Mouse (Mus musculus) forebrain, embryonic 15.5 days (tissue): Measurements from ENCODE around the gene Cdc14b. TPM values are rescaled to one million over a fixed set of nuclear protein-coding genes. Genes with fewer than 3 reads are reported as not detected.
"Not testable (repeated sequence)": the region's sequence is repeated elsewhere in the genome, so short reads cannot be mapped to it uniquely, and the experiment has no call there.

Experiments used
- ATAC-seq: fragments of 200-750 bp; cut with Nextera tagmentation; replicated peaks from 2 replicates; pipeline ENCODE4 v1.8.0; 2017; ENCODE audit warnings: mild to moderate bottlenecking, moderate TSS enrichment, moderate library complexity
- H3K27ac ChIP-seq: fragments of 300-500 bp; sonication (generic); replicated peaks from 2 replicates; pipeline ENCODE4 v1.5.1; 2015; ENCODE audit warnings: mild to moderate bottlenecking, inconsistent platforms
- H3K27me3 ChIP-seq: fragments of 300-500 bp; sonication (generic); 2 replicates; pipeline ENCODE4 v1.6.1; 2015; ENCODE audit warnings: inconsistent platforms
- H3K36me3 ChIP-seq: fragments of 300-500 bp; sonication (generic); 2 replicates; pipeline ENCODE4 v1.6.1; 2015; ENCODE audit warnings: mild to moderate bottlenecking, inconsistent platforms
- H3K4me1 ChIP-seq: fragments of 300-500 bp; sonication (generic); 2 replicates; pipeline ENCODE4 v1.6.1; 2015; ENCODE audit warnings: inconsistent platforms
- H3K4me2 ChIP-seq: fragments of 300-500 bp; sonication (generic); replicated peaks from 2 replicates; pipeline ENCODE4 v1.6.1; 2015; ENCODE audit warnings: mild to moderate bottlenecking, inconsistent platforms
- H3K4me3 ChIP-seq: fragments of 300-500 bp; sonication (generic); 2 replicates; pipeline ENCODE4 v1.5.1; 2015; ENCODE audit warnings: mild to moderate bottlenecking, inconsistent platforms
- H3K9ac ChIP-seq: fragments of 300-500 bp; sonication (generic); replicated peaks from 2 replicates; pipeline ENCODE4 v1.6.1; 2015; ENCODE audit warnings: mild to moderate bottlenecking, inconsistent platforms
- H3K9me3 ChIP-seq: fragments of 300-500 bp; sonication (generic); 2 replicates; pipeline ENCODE4 v1.6.1; 2016; ENCODE audit warnings: inconsistent platforms
- whole genome bisulfite sequencing: fragments of 180-500 bp; shearing (Covaris S2); methylation state at CpG from one replicate; pipeline ENCODE4 v1.1.7; 2015; ENCODE audit warnings: mixed read lengths; 5-methylcytosine and 5-hydroxymethylcytosine counted together
- polyA plus RNA-seq: library from polyadenylated mRNA; unstranded; fragments of >200 nt; fragmentation: Nextera tagmentation; extraction: Ambion mirVana; gene quantifications from 2 replicates; pipeline ENCODE4 v1.2.1, GENCODE M21; 2015

Gene Cdc14b
- polyA plus RNA-seq, 1 experiment from 2014 or later = 3.0 TPM

- WGBS = 87% methylated on average over 4 of the region's 4 CpGs
- Histone ChIP-seq H3K4me1 (no peaks in the 10 kb centered on the region), H3K9me3 (no peaks in the 10 kb centered on the region), H3K27me3 (peaks cover 3% of the 10 kb centered on the region; the same call in 1 of the 2 replicates), H3K36me3 (no peaks in the 10 kb centered on the region), H3K27ac (no peak overlapping the region), H3K9ac (no peak overlapping the region), H3K4me2 (no peak overlapping the region), H3K4me3 (no peak overlapping the region)
- no peak for ATAC-seq
Observed at GRCm38 (mm10) chr13:64268384-64268783, 6.7 kb downstream of the Cdc14b start.

- H3K27ac ChIP-seq = no peak overlapping the region
- no peaks in the 10 kb centered on the region for H3K27me3 ChIP-seq
- no peaks in the 10 kb centered on the region for H3K4me1 ChIP-seq
- H3K4me3 ChIP-seq = no peak overlapping the region
- no peaks in the 10 kb centered on the region for H3K9me3 ChIP-seq
- no peak overlapping the region for H3K4me2 ChIP-seq
- 37% methylated on average over 9 of the region's 9 CpGs for WGBS
- no peak overlapping the region for H3K9ac ChIP-seq
- peak; percentile 35; the same call in 1 of the 2 replicates for ATAC-seq
- H3K36me3 ChIP-seq = no peaks in the 10 kb centered on the region
Observed at GRCm38 (mm10) chr13:64267151-64267550, 7.9 kb downstream of the Cdc14b start.

- no peaks in the 10 kb centered on the region for H3K4me1 ChIP-seq
- no peak for ATAC-seq
- no peak overlapping the region for H3K4me2 ChIP-seq
- H3K27ac ChIP-seq = no peak overlapping the region
- no peaks in the 10 kb centered on the region for H3K9me3 ChIP-seq
- no peaks in the 10 kb centered on the region for H3K36me3 ChIP-seq
- no peaks in the 10 kb centered on the region for H3K27me3 ChIP-seq
- H3K9ac ChIP-seq = no peak overlapping the region
- no peak overlapping the region for H3K4me3 ChIP-seq
- 95% methylated on average over 6 of the region's 6 CpGs for WGBS
Observed at GRCm38 (mm10) chr13:64264586-64264985, 10.5 kb downstream of the Cdc14b start.

GRCm38 (mm10) chr13:64259903-64260302 is 15.2 kb downstream of the Cdc14b start:
- H3K27me3 ChIP-seq = no peaks in the 10 kb centered on the region
- no peak overlapping the region for H3K4me2 ChIP-seq
- no peak overlapping the region for H3K27ac ChIP-seq
- no peak overlapping the region for H3K4me3 ChIP-seq
- no peak for ATAC-seq
- H3K9me3 ChIP-seq = no peaks in the 10 kb centered on the region
- 86% methylated on average over 7 of the region's 7 CpGs for WGBS
- no peaks in the 10 kb centered on the region for H3K4me1 ChIP-seq
- H3K36me3 ChIP-seq = no peaks in the 10 kb centered on the region
- no peak overlapping the region for H3K9ac ChIP-seq

- H3K4me3 ChIP-seq = no peak overlapping the region
- no peak for ATAC-seq
- H3K27ac ChIP-seq = no peak overlapping the region
- no peaks in the 10 kb centered on the region for H3K9me3 ChIP-seq
- no peak overlapping the region for H3K4me2 ChIP-seq
- no peaks in the 10 kb centered on the region for H3K36me3 ChIP-seq
- 51% methylated on average over 4 of the region's 4 CpGs for WGBS
- H3K4me1 ChIP-seq = no peaks in the 10 kb centered on the region
- H3K27me3 ChIP-seq = no peaks in the 10 kb centered on the region
- no peak overlapping the region for H3K9ac ChIP-seq
Observed at GRCm38 (mm10) chr13:64258516-64258821, 16.6 kb downstream of the Cdc14b start.

- Histone ChIP-seq H3K27me3 (no peaks in the 10 kb centered on the region), H3K9me3 (no peaks in the 10 kb centered on the region), H3K4me1 (no peaks in the 10 kb centered on the region), H3K9ac (no peak overlapping the region), H3K4me2 (no peak overlapping the region), H3K27ac (no peak overlapping the region), H3K4me3 (no peak overlapping the region), H3K36me3 (no peaks in the 10 kb centered on the region)
- WGBS = 7% methylated on average over 5 of the region's 5 CpGs
- ATAC-seq = no peak
Observed at GRCm38 (mm10) chr13:64257814-64258515, 17.1 kb downstream of the Cdc14b start.

- no peaks in the 10 kb centered on the region for H3K9me3 ChIP-seq
- H3K36me3 ChIP-seq = no peaks in the 10 kb centered on the region
- no peaks in the 10 kb centered on the region for H3K27me3 ChIP-seq
- ATAC-seq = no peak
- no peak overlapping the region for H3K4me2 ChIP-seq
- no peak overlapping the region for H3K9ac ChIP-seq
- H3K4me3 ChIP-seq = no peak overlapping the region
- H3K27ac ChIP-seq = no peak overlapping the region
- WGBS = 75% methylated on average over 12 of the region's 12 CpGs
- H3K4me1 ChIP-seq = no peaks in the 10 kb centered on the region
Observed at GRCm38 (mm10) chr13:64257010-64257813, 17.9 kb downstream of the Cdc14b start.

- H3K4me2 ChIP-seq, H3K9me3 ChIP-seq, H3K27me3 ChIP-seq, H3K27ac ChIP-seq, H3K4me3 ChIP-seq, H3K36me3 ChIP-seq, ATAC-seq, H3K9ac ChIP-seq, H3K4me1 ChIP-seq: not testable (repeated sequence)
- WGBS = 86% methylated on average over 11 of the region's 11 CpGs
Observed at GRCm38 (mm10) chr13:64254185-64254584, 20.9 kb downstream of the Cdc14b start.

- Histone ChIP-seq H3K4me3 (no peak overlapping the region), H3K27me3 (no peaks in the 10 kb centered on the region), H3K36me3 (no peaks in the 10 kb centered on the region), H3K27ac (no peak overlapping the region), H3K9me3 (no peaks in the 10 kb centered on the region), H3K9ac (no peak overlapping the region), H3K4me1 (peaks cover 2% of the 10 kb centered on the region), H3K4me2 (no peak overlapping the region)
- ATAC-seq = no peak
Observed at GRCm38 (mm10) chr13:64253697-64254096, 21.4 kb downstream of the Cdc14b start.

GRCm38 (mm10) chr13:64252147-64252546 is 22.9 kb downstream of the Cdc14b start:
- Histone ChIP-seq H3K9ac (no peak overlapping the region), H3K27me3 (no peaks in the 10 kb centered on the region), H3K27ac (no peak overlapping the region), H3K4me2 (no peak overlapping the region), H3K9me3 (no peaks in the 10 kb centered on the region), H3K4me1 (peaks cover 7% of the 10 kb centered on the region), H3K36me3 (no peaks in the 10 kb centered on the region), H3K4me3 (no peak overlapping the region)
- WGBS = 79% methylated on average over 5 of the region's 5 CpGs
- ATAC-seq = no peak

GRCm38 (mm10) chr13:64250363-64250762 is 24.7 kb downstream of the Cdc14b start:
- ATAC-seq = no peak
- H3K4me1 ChIP-seq = peaks cover 7% of the 10 kb centered on the region
- WGBS = 34% methylated on average over 1 of the region's 1 CpGs
- H3K9ac ChIP-seq = no peak overlapping the region
- no peak overlapping the region for H3K27ac ChIP-seq
- no peaks in the 10 kb centered on the region for H3K36me3 ChIP-seq
- H3K9me3 ChIP-seq = no peaks in the 10 kb centered on the region
- H3K27me3 ChIP-seq = no peaks in the 10 kb centered on the region
- H3K4me2 ChIP-seq = no peak overlapping the region
- H3K4me3 ChIP-seq = no peak overlapping the region

GRCm38 (mm10) chr13:64248775-64249524 is 26.1 kb downstream of the Cdc14b start:
- H3K27me3 ChIP-seq = no peaks in the 10 kb centered on the region
- peak overlapping the region; percentile 73 for H3K4me2 ChIP-seq
- peaks cover 7% of the 10 kb centered on the region for H3K4me1 ChIP-seq
- peak; percentile 83 for ATAC-seq
- no peaks in the 10 kb centered on the region for H3K9me3 ChIP-seq
- peak overlapping the region; percentile 41 for H3K4me3 ChIP-seq
- H3K36me3 ChIP-seq = no peaks in the 10 kb centered on the region
- WGBS = 7% methylated on average over 22 of the region's 22 CpGs
- H3K9ac ChIP-seq = peak overlapping the region; percentile 36
- H3K27ac ChIP-seq = no peak overlapping the region
